Mouse (Mus musculus): Measurements from ENCODE around the gene Foxe1.

The Foxe1 gene

GRCm38 (mm10) chr4:46348897-46349296, 5.5 kb downstream of the Foxe1 start:
- DNase-seq: no peak

GRCm38 (mm10) chr4:46349530-46349929, 6.1 kb downstream of the Foxe1 start:
- no peak for DNase-seq

GRCm38 (mm10) chr4:46353045-46353444, 9.6 kb downstream of the Foxe1 start:
- DNase-seq: no peak

GRCm38 (mm10) chr4:46356351-46357133, 13.1 kb downstream of the Foxe1 start:
- no peak for DNase-seq

- no peak for DNase-seq
These were observed 16.3 kb downstream of the Foxe1 start for GRCm38 (mm10) chr4:46359539-46360253.

GRCm38 (mm10) chr4:46361258-46361657, 17.8 kb downstream of the Foxe1 start:
- no peak for DNase-seq

- no peak for DNase-seq
These were observed 21.0 kb downstream of the Foxe1 start for GRCm38 (mm10) chr4:46364360-46364759.

GRCm38 (mm10) chr4:46367487-46367959, 24.1 kb downstream of the Foxe1 start:
- no peak for DNase-seq

- no peak for DNase-seq
These were observed 25.7 kb downstream of the Foxe1 start for GRCm38 (mm10) chr4:46369070-46369469.

- DNase-seq: no peak
These were observed 27.0 kb downstream of the Foxe1 start for GRCm38 (mm10) chr4:46370406-46370805.

GRCm38 (mm10) chr4:46371030-46371429, 27.6 kb downstream of the Foxe1 start:
- DNase-seq: peak; percentile 24

GRCm38 (mm10) chr4:46374455-46374854, 31.0 kb downstream of the Foxe1 start:
- DNase-seq: no peak

GRCm38 (mm10) chr4:46374869-46375368, 31.5 kb downstream of the Foxe1 start:
- DNase-seq: peak; percentile 87

- DNase-seq: no peak
These were observed 45.1 kb downstream of the Foxe1 start for GRCm38 (mm10) chr4:46388556-46388955.

- peak; percentile 94 for DNase-seq
These were observed 45.7 kb downstream of the Foxe1 start, which contains the start of gene Trmo for GRCm38 (mm10) chr4:46389013-46389611. Gene Trmo (minus strand): TSS chr4:46389437.

GRCm38 (mm10) chr4:46389612-46390341, 46.4 kb downstream of the Foxe1 start:
- DNase-seq: no peak

- peak; percentile 75 for DNase-seq
These were observed 47.1 kb downstream of the Foxe1 start for GRCm38 (mm10) chr4:46390390-46390970.

GRCm38 (mm10) chr4:46394388-46394787, 51.0 kb downstream of the Foxe1 start:
- no peak for DNase-seq

- DNase-seq: no peak
These were observed 52.3 kb downstream of the Foxe1 start for GRCm38 (mm10) chr4:46395736-46396135.

Data from kidney, adult 11 months (tissue).